Mouse (Mus musculus) frontal cortex, postnatal 14 days (tissue): Measurements from ENCODE around the gene Gm10334.
"Not testable (repeated sequence)": the region's sequence is repeated elsewhere in the genome, so short reads cannot be mapped to it uniquely, and the experiment has no call there.

Experiments
- DNase-seq, 2 experiments: peaks; one replicate each; pipeline ENCODE4 v3.0.0; 2022; ENCODE audit warnings: low spot score in 2 of 2

The Gm10334 gene

GRCm38 (mm10) chr6:41446045-41446444 is at the start of gene Gm10334:
Gene Gm10334, minus strand, starts transcription at chr6:41446145.
- DNase-seq, result not testable (repeated sequence)

GRCm38 (mm10) chr6:41458632-41459031 is 12.7 kb upstream of the Gm10334 start, which contains the start of gene Prss1:
Gene Prss1, plus strand, starts transcription at chr6:41458932.
- not testable (repeated sequence) for DNase-seq

- DNase-seq, result not testable (repeated sequence)
Measured at GRCm38 (mm10) chr6:41442261-41442660, 3.7 kb downstream of the Gm10334 start.
